Mouse (Mus musculus): ENCODE measurements at regions not wholly inside any gene's neighbourhood (a gene's known extent, or its start where the extent isn't known, plus 50 kb on each side); places are given as distances from the start of the nearest gene placed in this dataset.

- TF ChIP-seq CTCF (IDR thresholded peaks at IDR 0.05; ENCODE audit: insufficient read depth, low read length) (no peak), POLR2A (IDR thresholded peaks at IDR 0.05; ENCODE audit: borderline replicate concordance, extremely low read depth, low read depth, low read length) (no peak)
Measured at GRCm38 (mm10) chr13:72736992-72737391, 108.4 kb downstream of the Irx2 start.

Measured in lung, adult 2 months (tissue).